Mouse (Mus musculus): ENCODE data around the gene Pmpcb. TPM values are rescaled to one million over a fixed set of nuclear protein-coding genes. Genes with fewer than 3 reads are reported as not detected.
A peak's percentile ranks its signal among the peaks of the same experiment; 100 is the strongest.

Pmpcb gene
- polyA plus RNA-seq, 1 experiment from 2014 or later = 90.5 TPM

- peak overlapping the region; percentile 91 for H3K4me2 ChIP-seq
- H3K9me3 ChIP-seq (replicated peaks) = no peaks in the 10 kb centered on the region
- H3K27ac ChIP-seq = peak overlapping the region; percentile 78
- peak overlapping the region; percentile 99 for H3K4me3 ChIP-seq (replicated peaks)
- WGBS = under 1% methylated on average over 51 of the region's 51 CpGs
- H3K36me3 ChIP-seq = peaks cover 45% of the 10 kb centered on the region
- H3K9ac ChIP-seq = peak overlapping the region; percentile 77
- peak; percentile 78; the same call in 1 of the 2 replicates for ATAC-seq (replicated peaks; ENCODE audit: low FRiP score)
- H3K27me3 ChIP-seq = no peaks in the 10 kb centered on the region
- peaks cover 17% of the 10 kb centered on the region for H3K4me1 ChIP-seq
Measured at GRCm38 (mm10) chr5:21784161-21785052, 47.5 kb downstream of the Pmpcb start.

DNA sequence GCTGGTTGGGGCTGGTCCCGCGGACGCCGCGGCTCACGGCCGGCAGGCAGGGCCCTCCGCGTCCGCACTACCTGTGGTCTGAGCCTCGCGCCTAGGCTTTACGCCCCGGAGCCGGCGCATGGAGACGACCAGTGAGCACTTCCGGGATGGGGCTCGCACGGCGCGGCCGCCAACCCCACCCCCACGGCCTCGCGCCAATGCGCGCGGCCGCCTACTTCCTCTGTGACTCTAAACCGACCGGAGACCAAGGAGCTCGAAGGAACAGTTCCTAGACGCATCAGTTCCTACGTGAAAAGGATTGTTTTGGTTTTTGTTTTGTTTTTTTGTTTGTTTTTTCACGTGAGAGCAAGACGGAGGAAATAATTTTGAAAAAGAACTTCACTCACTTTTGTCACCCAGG, 48.1 kb downstream of the Pmpcb start, which contains the start of the genes Dnajc2 and Psmc2:
Dnajc2 (minus strand) TSS at position 199 of the 400 bp plus-strand sequence.
Psmc2 (plus strand) TSS at position 231 of the 400 bp plus-strand sequence.
- WGBS = under 1% methylated on average over 37 of the region's 37 CpGs
- peak; percentile 97 for ATAC-seq (replicated peaks; ENCODE audit: low FRiP score)

DNA sequence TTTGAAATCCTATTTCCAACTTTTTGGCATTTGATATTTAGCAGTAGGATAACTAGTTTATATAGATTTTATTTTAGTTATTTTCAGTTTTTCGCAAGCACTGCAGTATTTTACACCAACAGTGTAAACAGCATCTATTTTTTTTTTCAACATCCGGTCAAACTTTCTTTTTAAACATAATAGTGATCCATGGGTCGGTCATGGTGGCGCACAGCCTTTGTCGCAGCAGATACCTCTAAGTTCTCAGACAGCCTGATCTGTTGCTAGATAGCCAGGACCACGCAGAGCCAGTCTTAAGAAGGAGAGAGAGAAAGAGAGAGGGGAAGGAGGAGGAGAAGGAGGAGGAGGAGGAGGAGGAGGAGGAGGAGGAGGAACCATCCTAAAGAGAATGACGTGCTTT, 48.8 kb downstream of the Pmpcb start:
- H3K4me2 ChIP-seq = peak overlapping the region; percentile 91
- H3K4me3 ChIP-seq (replicated peaks) = no peak overlapping the region
- ATAC-seq (replicated peaks; ENCODE audit: low FRiP score) = no peak
- H3K27me3 ChIP-seq = no peaks in the 10 kb centered on the region
- peak overlapping the region; percentile 87; the same call in 1 of the 2 replicates for H3K27ac ChIP-seq
- peaks cover 32% of the 10 kb centered on the region for H3K36me3 ChIP-seq
- H3K9me3 ChIP-seq (replicated peaks) = no peaks in the 10 kb centered on the region
- H3K9ac ChIP-seq = no peak overlapping the region
- peaks cover 17% of the 10 kb centered on the region for H3K4me1 ChIP-seq
- 79% methylated on average over 7 of the region's 7 CpGs for WGBS

More for the DNA sequence above, 48.1 kb downstream of the Pmpcb start, which contains the start of the genes Dnajc2 and Psmc2:
- no peaks in the 10 kb centered on the region for H3K9me3 ChIP-seq (replicated peaks)
- peaks cover 39% of the 10 kb centered on the region for H3K36me3 ChIP-seq
- peak within 1 kb of the TSS; percentile 87 for H3K27ac ChIP-seq
- peak within 1 kb of the TSS; percentile 99 for H3K4me3 ChIP-seq (replicated peaks)
- H3K9ac ChIP-seq = peak within 1 kb of the TSS; percentile 77
- peaks cover 17% of the 10 kb centered on the region for H3K4me1 ChIP-seq
- peak within 1 kb of the TSS; percentile 91 for H3K4me2 ChIP-seq
- no peaks in the 10 kb centered on the region for H3K27me3 ChIP-seq

GRCm38 (mm10) chr5:21786258-21787185, 49.6 kb downstream of the Pmpcb start:
- Histone ChIP-seq H3K4me3 (replicated peaks) (peak overlapping the region; percentile 78), H3K9ac (peak overlapping the region; percentile 94), H3K4me2 (peak overlapping the region; percentile 63), H3K27me3 (no peaks in the 10 kb centered on the region), H3K9me3 (replicated peaks) (no peaks in the 10 kb centered on the region), H3K27ac (peak overlapping the region; percentile 87), H3K4me1 (peaks cover 17% of the 10 kb centered on the region), H3K36me3 (peaks cover 24% of the 10 kb centered on the region)
- WGBS = 2% methylated on average over 51 of the region's 51 CpGs
- peak; percentile 85 for ATAC-seq (replicated peaks; ENCODE audit: low FRiP score)

GRCm38 (mm10) chr5:21787186-21788105, 50.5 kb downstream of the Pmpcb start:
- Histone ChIP-seq H3K9ac (peak overlapping the region; percentile 94), H3K27me3 (no peaks in the 10 kb centered on the region), H3K4me1 (peaks cover 17% of the 10 kb centered on the region), H3K36me3 (peaks cover 22% of the 10 kb centered on the region), H3K27ac (peak overlapping the region; percentile 87; the same call in 1 of the 2 replicates), H3K4me2 (peak overlapping the region; percentile 63), H3K4me3 (replicated peaks) (peak overlapping the region; percentile 78), H3K9me3 (replicated peaks) (no peaks in the 10 kb centered on the region)
- no peak for ATAC-seq (replicated peaks; ENCODE audit: low FRiP score)
- 39% methylated on average over 11 of the region's 11 CpGs for WGBS

DNA sequence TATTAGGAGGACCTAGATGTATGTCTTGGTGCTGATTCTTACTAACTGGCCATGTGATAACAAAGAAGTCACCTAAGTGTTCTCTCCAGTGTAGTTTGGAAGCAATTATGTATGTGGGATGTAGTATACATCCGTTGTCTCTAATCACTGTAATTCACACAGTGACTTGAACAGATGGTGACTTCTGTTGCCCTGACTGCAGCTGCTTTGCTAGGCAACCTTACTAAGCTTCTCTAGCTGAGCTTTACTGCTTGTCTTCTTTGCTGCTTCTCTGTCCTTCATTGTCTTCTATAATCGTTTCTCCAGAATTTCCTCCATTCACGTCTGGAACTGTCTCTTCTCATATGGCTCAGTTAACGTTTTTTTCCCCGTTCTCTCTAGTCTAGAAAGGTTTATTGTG, 52.1 kb downstream of the Pmpcb start:
- Histone ChIP-seq H3K27me3 (no peaks in the 10 kb centered on the region), H3K27ac (no peak overlapping the region), H3K4me3 (replicated peaks) (no peak overlapping the region), H3K36me3 (peaks cover 16% of the 10 kb centered on the region), H3K4me1 (peaks cover 15% of the 10 kb centered on the region), H3K4me2 (no peak overlapping the region), H3K9me3 (replicated peaks) (no peaks in the 10 kb centered on the region), H3K9ac (no peak overlapping the region)
- ATAC-seq (replicated peaks; ENCODE audit: low FRiP score) = no peak
- 52% methylated on average over 5 of the region's 5 CpGs for WGBS

DNA sequence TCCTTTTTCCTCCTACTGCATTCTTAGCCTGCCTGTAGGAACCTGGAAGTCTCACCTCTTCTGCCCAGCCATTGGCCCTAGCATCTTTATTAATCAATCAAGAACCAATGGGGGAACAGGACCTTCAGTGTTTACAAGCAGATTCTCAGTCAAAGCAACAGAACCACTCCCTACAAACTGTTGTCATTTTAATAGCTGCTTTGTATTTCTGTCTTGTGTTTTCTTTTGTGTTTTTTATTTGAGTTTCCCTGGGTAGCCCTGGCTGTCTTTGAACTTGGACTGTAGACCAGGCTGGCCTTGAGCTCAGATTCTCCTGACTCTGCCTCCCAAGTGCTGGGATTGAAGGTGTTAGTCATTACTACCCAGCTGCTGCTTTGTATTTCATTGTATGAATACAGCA, 55.2 kb downstream of the Pmpcb start:
- Histone ChIP-seq H3K9ac (no peak overlapping the region), H3K4me1 (peaks cover 14% of the 10 kb centered on the region), H3K4me3 (replicated peaks) (no peak overlapping the region), H3K36me3 (peaks cover 34% of the 10 kb centered on the region), H3K27ac (no peak overlapping the region), H3K27me3 (no peaks in the 10 kb centered on the region), H3K4me2 (no peak overlapping the region), H3K9me3 (replicated peaks) (no peaks in the 10 kb centered on the region)
- no peak for ATAC-seq (replicated peaks; ENCODE audit: low FRiP score)

- H3K4me2 ChIP-seq = no peak overlapping the region
- H3K4me3 ChIP-seq (replicated peaks) = no peak overlapping the region
- no peak for ATAC-seq (replicated peaks; ENCODE audit: low FRiP score)
- H3K4me1 ChIP-seq = no peaks in the 10 kb centered on the region
- H3K36me3 ChIP-seq = peaks cover 62% of the 10 kb centered on the region
- no peak overlapping the region for H3K9ac ChIP-seq
- no peaks in the 10 kb centered on the region for H3K9me3 ChIP-seq (replicated peaks)
- no peaks in the 10 kb centered on the region for H3K27me3 ChIP-seq
- no peak overlapping the region for H3K27ac ChIP-seq
- WGBS = 83% methylated on average over 9 of the region's 9 CpGs
Measured at GRCm38 (mm10) chr5:21802907-21803306, 66.0 kb downstream of the Pmpcb start.

DNA sequence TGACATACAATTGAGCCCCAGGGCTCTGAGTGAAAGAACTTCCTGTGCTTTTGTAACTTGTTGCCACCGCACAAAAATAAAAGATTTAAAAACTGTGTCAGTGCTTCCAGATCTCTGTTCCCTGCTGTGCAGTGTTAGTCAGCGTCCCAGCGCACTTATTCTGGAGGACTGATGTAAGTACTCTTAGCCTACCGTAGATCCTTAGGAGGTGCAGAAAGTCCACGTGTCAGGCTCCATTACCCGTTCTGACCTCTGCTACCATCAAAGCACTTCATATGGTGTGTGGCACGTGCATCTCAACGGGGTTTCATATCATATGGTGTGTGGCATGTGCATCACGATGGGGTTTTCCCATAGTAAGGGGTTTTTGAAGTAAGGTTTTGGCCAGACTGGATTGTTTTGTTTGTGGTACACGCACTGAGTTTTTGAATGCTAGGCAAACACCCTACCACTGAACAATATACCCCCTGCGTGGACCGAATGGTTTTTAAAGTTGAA, 66.8 kb downstream of the Pmpcb start:
- 90% methylated on average over 12 of the region's 12 CpGs for WGBS
- no peaks in the 10 kb centered on the region for H3K27me3 ChIP-seq
- ATAC-seq (replicated peaks; ENCODE audit: low FRiP score) = no peak

DNA sequence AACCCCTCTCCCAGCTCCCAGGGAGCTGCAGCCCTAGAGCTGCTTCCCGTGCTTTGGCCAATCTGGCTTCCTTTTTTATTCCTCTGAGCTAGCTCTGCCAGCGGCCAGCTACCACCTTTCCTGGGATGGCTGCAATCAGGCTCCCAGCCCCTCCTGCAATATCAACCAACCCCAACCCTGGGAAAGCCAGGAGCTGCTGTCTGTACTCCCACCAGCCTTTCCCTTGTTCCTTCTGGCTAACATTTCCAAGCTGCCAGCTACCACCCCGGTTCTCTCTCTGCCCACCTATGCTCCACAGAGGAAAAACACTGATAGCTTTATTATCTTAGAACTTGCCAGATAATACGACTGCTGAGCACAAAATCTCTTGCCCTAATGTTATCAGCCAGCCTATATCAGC, 67.9 kb downstream of the Pmpcb start:
- Histone ChIP-seq H3K27ac (no peak overlapping the region), H3K27me3 (no peaks in the 10 kb centered on the region), H3K9ac (no peak overlapping the region), H3K9me3 (replicated peaks) (no peaks in the 10 kb centered on the region), H3K36me3 (peaks cover 46% of the 10 kb centered on the region), H3K4me1 (no peaks in the 10 kb centered on the region), H3K4me2 (no peak overlapping the region), H3K4me3 (replicated peaks) (no peak overlapping the region)
- WGBS = 75% methylated on average over 4 of the region's 4 CpGs
- no peak for ATAC-seq (replicated peaks; ENCODE audit: low FRiP score)

More for the DNA sequence above, 66.8 kb downstream of the Pmpcb start:
- Histone ChIP-seq H3K4me3 (replicated peaks) (no peak overlapping the region), H3K36me3 (peaks cover 55% of the 10 kb centered on the region), H3K4me1 (no peaks in the 10 kb centered on the region), H3K27ac (no peak overlapping the region), H3K4me2 (no peak overlapping the region), H3K9me3 (replicated peaks) (no peaks in the 10 kb centered on the region), H3K9ac (no peak overlapping the region)
